Mouse (Mus musculus) hindbrain, embryonic 14.5 days (tissue): ENCODE data around the gene Gjb1. TPM values are rescaled to one million over a fixed set of nuclear protein-coding genes. Genes with fewer than 3 reads are reported as not detected.
A peak's percentile ranks its signal among the peaks of the same experiment; 100 is the strongest.
"Not testable (repeated sequence)": the region's sequence is repeated elsewhere in the genome, so short reads cannot be mapped to it uniquely, and the experiment has no call there.

Experiments
- ATAC-seq: fragments of 200-750 bp; cut with Nextera tagmentation; 2 replicates; pipeline ENCODE4 v1.8.0; 2017; ENCODE audit warnings: moderate number of reproducible peaks, mild to moderate bottlenecking, moderate TSS enrichment, moderate library complexity; ENCODE audit not compliant: low FRiP score
- DNase-seq: peaks from one replicate; pipeline ENCODE4 v3.0.0-alpha.2; 2015; ENCODE audit warnings: low spot score
- H3K27ac ChIP-seq: fragments of 300-500 bp; sonication (generic); 2 replicates; pipeline ENCODE4 v1.5.1; 2014; ENCODE audit warnings: mild to moderate bottlenecking, moderate library complexity
- H3K27me3 ChIP-seq: fragments of 300-500 bp; sonication (generic); 2 replicates; pipeline ENCODE4 v1.6.1; 2014; ENCODE audit warnings: mild to moderate bottlenecking, low read length, mixed read lengths; ENCODE audit not compliant: control insufficient read depth, insufficient read depth
- H3K36me3 ChIP-seq: fragments of 300-500 bp; sonication (generic); replicated peaks from 2 replicates; pipeline ENCODE4 v1.6.1; 2014; ENCODE audit not compliant: control insufficient read depth, insufficient read depth
- H3K4me1 ChIP-seq: fragments of 300-500 bp; sonication (generic); replicated peaks from 2 replicates; pipeline ENCODE4 v1.6.1; 2014; ENCODE audit warnings: antibody characterized with exemption, low read length, mixed read lengths; ENCODE audit not compliant: control insufficient read depth, insufficient read depth
- H3K4me2 ChIP-seq: fragments of 300-500 bp; sonication (generic); replicated peaks from 2 replicates; pipeline ENCODE4 v1.6.1; 2014; ENCODE audit warnings: mild to moderate bottlenecking, moderate library complexity
- H3K4me3 ChIP-seq: fragments of 300-500 bp; sonication (generic); replicated peaks from 2 replicates; pipeline ENCODE4 v1.5.1; 2014; ENCODE audit warnings: mild to moderate bottlenecking, low read length
- H3K9ac ChIP-seq: fragments of 300-500 bp; sonication (generic); 2 replicates; pipeline ENCODE4 v1.6.1; 2014
- H3K9me3 ChIP-seq: fragments of 300-500 bp; sonication (generic); 2 replicates; pipeline ENCODE4 v1.6.1; 2016; ENCODE audit warnings: low read length; ENCODE audit not compliant: control insufficient read depth
- WGBS: fragments of 180-500 bp; shearing (Covaris S2); extraction: QIAGEN DNeasy Blood & Tissue Kit; methylation state at CpG from one replicate; pipeline ENCODE4 v1.1.7; 2014; 5-methylcytosine and 5-hydroxymethylcytosine counted together
- polyA plus RNA-seq: library from polyadenylated mRNA; unstranded; fragments of >200 nt; fragmentation: Nextera tagmentation; extraction: Ambion mirVana; gene quantifications from 2 replicates; pipeline ENCODE4 v1.2.1, GENCODE M21; 2014

The Gjb1 gene
- polyA plus RNA-seq, 1 experiment from 2014 or later: 0.96 TPM

GRCm38 (mm10) chrX:101351188-101351587 is 25.0 kb upstream of the Gjb1 start:
- H3K27me3 ChIP-seq: peaks cover 8% of the 10 kb centered on the region; the same call in 1 of the 2 replicates
- no peaks in the 10 kb centered on the region for H3K4me1 ChIP-seq
- H3K4me3 ChIP-seq: no peak overlapping the region
- 64% methylated on average over 4 of the region's 4 CpGs for WGBS
- no peaks in the 10 kb centered on the region for H3K9me3 ChIP-seq
- ATAC-seq (no peak), DNase-seq (no peak)
- no peak overlapping the region for H3K9ac ChIP-seq
- H3K36me3 ChIP-seq: no peaks in the 10 kb centered on the region
- H3K4me2 ChIP-seq: no peak overlapping the region
- H3K27ac ChIP-seq: no peak overlapping the region

- H3K9ac ChIP-seq, H3K27me3 ChIP-seq, H3K9me3 ChIP-seq, DNase-seq, H3K4me1 ChIP-seq, ATAC-seq, H3K27ac ChIP-seq, H3K4me2 ChIP-seq, H3K4me3 ChIP-seq, H3K36me3 ChIP-seq: not testable (repeated sequence)
- WGBS: 63% methylated on average over 3 of the region's 4 CpGs
Measured at GRCm38 (mm10) chrX:101358902-101359301, 17.3 kb upstream of the Gjb1 start.

GRCm38 (mm10) chrX:101369001-101369400 is 7.2 kb upstream of the Gjb1 start:
- 69% methylated on average over 7 of the region's 7 CpGs for whole genome bisulfite sequencing
- no peaks in the 10 kb centered on the region for H3K9me3 ChIP-seq
- H3K36me3 ChIP-seq: no peaks in the 10 kb centered on the region
- no peaks in the 10 kb centered on the region; the same call in 1 of the 2 replicates for H3K27me3 ChIP-seq
- no peak overlapping the region for H3K4me3 ChIP-seq
- no peak overlapping the region for H3K9ac ChIP-seq
- ATAC-seq (no peak), DNase-seq (no peak)
- H3K27ac ChIP-seq: no peak overlapping the region
- H3K4me2 ChIP-seq: no peak overlapping the region
- no peaks in the 10 kb centered on the region for H3K4me1 ChIP-seq

- Histone ChIP-seq H3K4me3 (no peak overlapping the region), H3K9ac (no peak overlapping the region), H3K4me2 (no peak overlapping the region), H3K27ac (no peak overlapping the region), H3K36me3 (no peaks in the 10 kb centered on the region), H3K4me1 (no peaks in the 10 kb centered on the region), H3K9me3 (no peaks in the 10 kb centered on the region), H3K27me3 (no peaks in the 10 kb centered on the region; the same call in 1 of the 2 replicates)
- ATAC-seq (no peak), DNase-seq (no peak)
- 72% methylated on average over 3 of the region's 3 CpGs for WGBS
Measured at GRCm38 (mm10) chrX:101370573-101370972, 5.6 kb upstream of the Gjb1 start.

- WGBS: 41% methylated on average over 5 of the region's 5 CpGs
- Histone ChIP-seq H3K27ac (no peak overlapping the region), H3K9ac (no peak overlapping the region), H3K4me1 (no peaks in the 10 kb centered on the region), H3K4me2 (no peak overlapping the region), H3K9me3 (no peaks in the 10 kb centered on the region), H3K36me3 (no peaks in the 10 kb centered on the region), H3K27me3 (no peaks in the 10 kb centered on the region; the same call in 1 of the 2 replicates), H3K4me3 (no peak overlapping the region)
- DNase-seq (no peak), ATAC-seq (no peak)
Measured at GRCm38 (mm10) chrX:101372946-101373345, 3.2 kb upstream of the Gjb1 start.

GRCm38 (mm10) chrX:101377076-101377475 is 898 bp downstream of the Gjb1 start:
- H3K27ac ChIP-seq: no peak overlapping the region
- no peaks in the 10 kb centered on the region for H3K36me3 ChIP-seq
- H3K4me2 ChIP-seq: no peak overlapping the region
- no peaks in the 10 kb centered on the region for H3K4me1 ChIP-seq
- DNase-seq: no peak
- no peak overlapping the region for H3K9ac ChIP-seq
- WGBS: 70% methylated on average over 4 of the region's 4 CpGs
- no peak overlapping the region for H3K4me3 ChIP-seq
- no peaks in the 10 kb centered on the region; the same call in 1 of the 2 replicates for H3K27me3 ChIP-seq
- H3K9me3 ChIP-seq: no peaks in the 10 kb centered on the region
- no peak for ATAC-seq

GRCm38 (mm10) chrX:101379744-101380143 is 3.6 kb downstream of the Gjb1 start:
- WGBS: 76% methylated on average over 1 of the region's 1 CpGs
- no peak overlapping the region for H3K4me2 ChIP-seq
- H3K4me1 ChIP-seq: 0 out of 2 replicates have a peak, but pooled peaks cover 4% of the 10 kb centered on the region
- ATAC-seq (no peak), DNase-seq (no peak)
- no peaks in the 10 kb centered on the region for H3K36me3 ChIP-seq
- H3K27ac ChIP-seq: no peak overlapping the region
- H3K9me3 ChIP-seq: no peaks in the 10 kb centered on the region
- no peak overlapping the region for H3K4me3 ChIP-seq
- peaks cover 13% of the 10 kb centered on the region for H3K27me3 ChIP-seq
- no peak overlapping the region for H3K9ac ChIP-seq

- Histone ChIP-seq H3K4me2 (peak overlapping the region; percentile 50; the same call in 1 of the 2 replicates), H3K27me3 (peaks cover 21% of the 10 kb centered on the region), H3K27ac (no peak overlapping the region), H3K9ac (no peak overlapping the region), H3K9me3 (no peaks in the 10 kb centered on the region), H3K4me3 (no peak overlapping the region), H3K4me1 (peaks cover 4% of the 10 kb centered on the region; the same call in 1 of the 2 replicates), H3K36me3 (no peaks in the 10 kb centered on the region)
- ATAC-seq (no peak; the same call in 1 of the 2 replicates), DNase-seq (no peak)
- 33% methylated on average over 17 of the region's 18 CpGs for WGBS
Measured at GRCm38 (mm10) chrX:101383455-101383854, 7.3 kb downstream of the Gjb1 start.

GRCm38 (mm10) chrX:101384439-101385137 is 8.4 kb downstream of the Gjb1 start:
- no peaks in the 10 kb centered on the region for H3K9me3 ChIP-seq
- no peaks in the 10 kb centered on the region for H3K36me3 ChIP-seq
- WGBS: 16% methylated on average over 32 of the region's 32 CpGs
- no peak for DNase-seq
- peaks cover 4% of the 10 kb centered on the region; the same call in 1 of the 2 replicates for H3K4me1 ChIP-seq
- peak; percentile 78 for ATAC-seq
- H3K4me3 ChIP-seq: peak overlapping the region; percentile 27
- H3K27me3 ChIP-seq: peaks cover 21% of the 10 kb centered on the region
- no peak overlapping the region for H3K27ac ChIP-seq
- peak overlapping the region; percentile 54; the same call in 1 of the 2 replicates for H3K9ac ChIP-seq
- H3K4me2 ChIP-seq: peak overlapping the region; percentile 50
